Mouse (Mus musculus): Measurements from ENCODE around the gene Dpm2. TPM values are rescaled to one million over a fixed set of nuclear protein-coding genes. Genes with fewer than 3 reads are reported as not detected.
A peak's percentile ranks its signal among the peaks of the same experiment; 100 is the strongest.

Gene Dpm2
- polyA plus RNA-seq, 1 experiment: 87.5 TPM

DNA sequence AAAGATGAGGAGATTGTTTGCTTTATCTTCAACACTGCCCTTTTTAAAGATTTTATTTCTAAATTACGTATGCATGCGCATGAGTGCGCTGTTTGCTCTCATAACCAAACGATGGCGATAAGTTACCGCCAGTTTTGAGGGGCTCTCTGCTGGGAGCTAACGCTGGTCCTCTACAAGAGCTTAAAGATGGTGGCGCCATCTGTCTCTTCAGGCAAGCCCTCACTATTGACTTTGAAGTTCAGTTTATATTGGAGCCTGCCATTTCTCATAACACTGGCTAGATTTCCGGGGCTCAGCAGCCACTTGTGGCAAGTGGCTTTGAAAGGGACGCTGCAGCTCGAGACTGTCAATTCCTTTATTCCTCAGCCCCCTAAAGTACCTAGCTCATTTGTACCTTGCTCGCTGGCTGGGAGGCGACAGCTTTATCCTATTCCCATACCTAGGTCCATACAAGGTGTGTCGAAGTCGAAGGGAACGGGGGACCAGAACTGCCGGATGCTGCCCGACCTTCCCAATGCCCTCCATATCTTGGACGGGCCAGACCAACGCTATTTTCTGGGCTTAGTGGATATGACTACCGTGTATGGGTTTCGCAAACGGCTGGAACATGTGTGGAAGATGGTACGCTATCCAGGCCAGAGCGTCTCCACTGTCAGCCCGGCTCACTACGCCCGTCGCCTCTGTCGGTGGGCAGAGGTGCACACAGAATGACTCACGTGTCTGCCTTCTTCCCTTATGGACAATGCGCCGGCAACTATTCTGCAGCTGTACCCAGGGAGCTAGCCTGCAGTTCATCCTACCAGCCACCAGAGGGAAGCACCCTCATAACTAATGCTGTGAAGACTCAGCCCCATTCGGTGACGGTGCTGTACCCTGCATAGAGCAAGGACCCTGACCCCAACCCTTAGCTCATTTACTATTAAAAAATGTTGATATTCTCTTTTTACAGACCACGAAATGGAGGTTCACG, 12.5 kb downstream of the Dpm2 start:
- Histone ChIP-seq H3K4me1 (ENCODE audit: control insufficient read depth, insufficient read depth, insufficient read length, low read length) (peaks cover 9% of the 10 kb centered on the region), H3K27ac (ENCODE audit: insufficient read depth, low read depth, low read length) (no peak overlapping the region), H3K27me3 (ENCODE audit: control insufficient read depth, insufficient read depth, low read length) (peaks cover 3% of the 10 kb centered on the region; the same call in 1 of the 2 replicates), H3K4me3 (ENCODE audit: low read depth, low read length) (peak overlapping the region; percentile 23; the same call in 1 of the 2 replicates), H3K36me3 (ENCODE audit: control insufficient read depth, insufficient read depth, low read length) (no peaks in the 10 kb centered on the region)
- TF ChIP-seq CTCF (IDR thresholded peaks at IDR 0.05; ENCODE audit: extremely low read depth, insufficient read length, insufficient replicate concordance, low read depth, low read length): peak; percentile 87; the same call in 1 of the 2 replicates
- no peak; the same call in 1 of the 2 replicates for TF ChIP-seq POLR2A (IDR thresholded peaks at IDR 0.05; ENCODE audit: low read depth, low read length)
- WGBS: 15% methylated on average over 37 of the region's 37 CpGs

DNA sequence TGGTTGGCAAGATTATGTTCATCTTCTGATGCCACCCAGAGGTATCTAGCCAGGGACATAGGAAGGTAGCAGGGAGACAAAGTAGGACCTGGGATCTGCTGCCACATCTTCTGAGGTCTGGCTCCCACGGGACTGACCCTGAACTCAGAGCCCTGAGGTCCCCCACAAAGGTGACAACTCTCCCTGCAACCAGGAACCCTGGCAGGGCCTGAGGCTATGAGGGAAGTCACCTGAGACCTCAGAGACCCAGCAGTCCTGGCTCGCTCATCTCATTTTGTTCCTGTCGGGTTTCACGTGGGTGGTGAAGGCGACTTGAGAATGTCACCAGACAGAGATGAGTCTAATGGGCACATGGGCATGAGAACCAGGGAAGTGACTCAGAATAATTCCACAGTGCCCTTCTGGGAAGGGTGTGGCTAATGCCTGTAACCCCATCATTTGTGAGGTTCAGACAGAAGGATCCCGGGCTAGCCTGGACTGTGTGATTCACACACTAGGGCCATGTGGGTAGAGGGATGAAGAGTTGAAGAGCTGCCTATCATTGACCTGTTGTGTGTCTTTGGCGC, 14.6 kb downstream of the Dpm2 start:
- no peaks in the 10 kb centered on the region for H3K36me3 ChIP-seq (ENCODE audit: control insufficient read depth, insufficient read depth, low read length)
- peaks cover 10% of the 10 kb centered on the region for H3K4me1 ChIP-seq (ENCODE audit: control insufficient read depth, insufficient read depth, insufficient read length, low read length)
- no peaks in the 10 kb centered on the region for H3K27me3 ChIP-seq (ENCODE audit: control insufficient read depth, insufficient read depth, low read length)
- H3K4me3 ChIP-seq (ENCODE audit: low read depth, low read length): no peak overlapping the region
- H3K27ac ChIP-seq (ENCODE audit: insufficient read depth, low read depth, low read length): no peak overlapping the region
- TF ChIP-seq CTCF (IDR thresholded peaks at IDR 0.05; ENCODE audit: extremely low read depth, insufficient read length, insufficient replicate concordance, low read depth, low read length) (no peak), POLR2A (IDR thresholded peaks at IDR 0.05; ENCODE audit: low read depth, low read length) (no peak)
- 86% methylated on average over 7 of the region's 7 CpGs for WGBS

DNA sequence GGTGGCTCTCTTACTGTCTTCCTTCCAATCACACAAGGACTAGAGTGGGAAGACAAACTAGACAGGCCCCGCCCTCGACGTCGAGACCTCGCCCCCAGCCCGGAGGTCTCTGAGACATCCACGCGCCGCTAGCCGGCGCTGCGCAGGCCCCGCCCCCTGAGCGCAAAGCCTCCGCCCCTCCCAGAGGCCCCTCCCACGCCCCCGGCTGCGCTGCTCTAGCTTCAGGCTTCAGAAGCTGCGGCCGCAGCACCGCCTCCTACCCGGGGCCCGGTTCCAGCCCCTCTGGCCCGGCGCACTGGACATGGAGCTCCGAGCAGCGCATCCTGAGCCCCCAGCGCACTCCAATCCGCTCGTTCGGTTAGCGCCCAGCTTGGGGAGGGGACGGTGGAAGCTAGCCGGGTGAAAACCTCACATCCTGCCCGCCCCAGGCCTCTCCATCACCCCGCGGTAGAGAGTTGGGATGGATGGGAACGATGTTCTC, 16.3 kb downstream of the Dpm2 start, which contains the start of gene St6galnac4:
St6galnac4 (plus strand) TSS at position 225 of the 481 bp plus-strand sequence.
- Histone ChIP-seq H3K27ac (ENCODE audit: insufficient read depth, low read depth, low read length) (peak within 1 kb of the TSS; percentile 67), H3K4me3 (ENCODE audit: low read depth, low read length) (peak within 1 kb of the TSS; percentile 89), H3K4me1 (ENCODE audit: control insufficient read depth, insufficient read depth, insufficient read length, low read length) (peaks cover 10% of the 10 kb centered on the region), H3K27me3 (ENCODE audit: control insufficient read depth, insufficient read depth, low read length) (no peaks in the 10 kb centered on the region), H3K36me3 (ENCODE audit: control insufficient read depth, insufficient read depth, low read length) (no peaks in the 10 kb centered on the region)
- peak; percentile 36; the same call in 1 of the 2 replicates for TF ChIP-seq CTCF (IDR thresholded peaks at IDR 0.05; ENCODE audit: extremely low read depth, insufficient read length, insufficient replicate concordance, low read depth, low read length)
- peak; percentile 69; the same call in 1 of the 2 replicates for TF ChIP-seq POLR2A (IDR thresholded peaks at IDR 0.05; ENCODE audit: low read depth, low read length)
- under 1% methylated on average over 38 of the region's 38 CpGs for WGBS

DNA sequence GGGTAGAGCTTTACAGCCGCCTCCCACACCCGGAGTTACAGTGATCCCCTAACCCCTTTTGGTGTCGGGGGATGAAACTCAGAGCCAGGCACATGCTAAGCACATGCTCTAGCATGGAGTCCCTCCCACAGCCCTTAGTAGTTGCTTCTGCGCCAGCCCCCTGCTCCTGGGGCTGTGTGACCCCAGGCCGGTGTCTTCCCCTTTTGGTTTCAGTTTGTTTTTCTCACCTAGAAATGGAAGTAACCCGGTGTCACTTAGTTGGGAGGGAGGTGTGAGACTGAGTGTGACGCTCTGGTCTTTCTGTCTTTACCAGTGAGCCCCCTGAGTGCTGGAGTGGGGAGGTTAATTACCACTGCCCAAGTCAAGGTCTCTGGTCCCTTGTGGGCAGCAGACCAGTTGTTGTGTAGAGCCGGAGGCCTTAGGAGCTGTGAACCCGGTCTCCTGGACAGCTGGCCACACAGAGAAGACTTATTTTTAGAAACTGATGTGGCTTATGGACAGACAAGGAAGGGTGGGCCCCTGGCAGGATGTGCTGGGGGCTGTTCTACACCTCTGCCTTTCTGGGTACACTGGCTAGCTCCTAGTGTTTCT, 17.2 kb downstream of the Dpm2 start:
- no peaks in the 10 kb centered on the region for H3K36me3 ChIP-seq (ENCODE audit: control insufficient read depth, insufficient read depth, low read length)
- H3K4me3 ChIP-seq (ENCODE audit: low read depth, low read length): peak overlapping the region; percentile 89
- H3K27me3 ChIP-seq (ENCODE audit: control insufficient read depth, insufficient read depth, low read length): no peaks in the 10 kb centered on the region
- TF ChIP-seq POLR2A (IDR thresholded peaks at IDR 0.05; ENCODE audit: low read depth, low read length) (no peak; the same call in 1 of the 2 replicates), CTCF (IDR thresholded peaks at IDR 0.05; ENCODE audit: extremely low read depth, insufficient read length, insufficient replicate concordance, low read depth, low read length) (no peak)
- WGBS: 56% methylated on average over 9 of the region's 9 CpGs
- H3K27ac ChIP-seq (ENCODE audit: insufficient read depth, low read depth, low read length): peak overlapping the region; percentile 67
- H3K4me1 ChIP-seq (ENCODE audit: control insufficient read depth, insufficient read depth, insufficient read length, low read length): peaks cover 10% of the 10 kb centered on the region

DNA sequence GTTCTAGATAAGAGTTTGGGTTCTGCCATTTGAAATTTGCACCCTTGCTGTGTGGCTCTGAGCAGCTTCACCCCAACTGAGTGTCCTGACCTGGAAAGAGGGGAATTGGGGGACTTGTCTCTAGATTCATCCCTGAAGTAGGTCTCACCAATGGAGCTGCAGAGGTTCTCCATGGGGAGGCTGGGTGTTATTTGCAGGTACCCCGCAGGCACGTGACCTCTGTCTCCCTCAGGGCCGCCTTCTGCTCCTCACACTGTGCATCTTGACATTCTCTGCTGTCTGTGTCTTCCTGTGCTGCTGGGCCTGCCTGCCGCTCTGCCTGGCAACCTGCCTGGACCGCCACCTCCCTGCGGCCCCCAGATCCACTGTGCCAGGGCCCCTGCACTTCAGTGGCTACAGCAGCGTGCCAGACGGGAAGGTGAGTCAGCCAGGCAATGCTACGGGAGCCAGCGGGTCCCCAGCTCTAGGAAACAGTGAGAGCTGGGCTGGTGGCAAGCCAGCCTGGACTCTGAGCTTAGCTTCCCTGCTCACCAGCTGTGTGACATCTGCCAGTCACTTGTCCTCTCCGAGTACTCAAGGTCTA, 18.6 kb downstream of the Dpm2 start:
- Histone ChIP-seq H3K36me3 (ENCODE audit: control insufficient read depth, insufficient read depth, low read length) (no peaks in the 10 kb centered on the region), H3K4me1 (ENCODE audit: control insufficient read depth, insufficient read depth, insufficient read length, low read length) (peaks cover 7% of the 10 kb centered on the region), H3K4me3 (ENCODE audit: low read depth, low read length) (no peak overlapping the region), H3K27ac (ENCODE audit: insufficient read depth, low read depth, low read length) (no peak overlapping the region; the same call in 1 of the 2 replicates), H3K27me3 (ENCODE audit: control insufficient read depth, insufficient read depth, low read length) (no peaks in the 10 kb centered on the region)
- WGBS: 47% methylated on average over 11 of the region's 11 CpGs
- no peak for TF ChIP-seq POLR2A (IDR thresholded peaks at IDR 0.05; ENCODE audit: low read depth, low read length)
- no peak for TF ChIP-seq CTCF (IDR thresholded peaks at IDR 0.05; ENCODE audit: extremely low read depth, insufficient read length, insufficient replicate concordance, low read depth, low read length)

DNA sequence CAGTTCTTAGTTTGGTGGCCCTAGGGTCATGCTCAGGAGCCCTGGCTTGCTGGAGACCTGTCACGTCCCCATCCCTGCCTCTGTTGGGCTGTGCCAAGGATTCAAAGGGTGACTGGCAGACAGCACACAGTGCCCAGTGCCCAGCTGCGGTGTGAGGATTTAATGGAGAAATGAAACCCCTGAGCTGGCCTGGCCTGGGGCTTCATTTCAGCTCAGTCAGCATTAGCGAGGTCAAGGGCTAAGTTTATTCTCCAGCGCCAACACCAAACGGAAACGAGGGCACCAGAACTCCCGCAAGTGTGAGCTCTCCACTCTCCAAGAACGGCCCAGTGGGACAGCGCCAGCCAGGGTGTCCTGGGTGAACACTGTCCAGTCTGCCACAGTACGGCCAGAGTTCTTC, 19.6 kb downstream of the Dpm2 start:
- Histone ChIP-seq H3K27ac (ENCODE audit: insufficient read depth, low read depth, low read length) (no peak overlapping the region), H3K27me3 (ENCODE audit: control insufficient read depth, insufficient read depth, low read length) (no peaks in the 10 kb centered on the region), H3K4me3 (ENCODE audit: low read depth, low read length) (no peak overlapping the region), H3K4me1 (ENCODE audit: control insufficient read depth, insufficient read depth, insufficient read length, low read length) (peaks cover 7% of the 10 kb centered on the region), H3K36me3 (ENCODE audit: control insufficient read depth, insufficient read depth, low read length) (no peaks in the 10 kb centered on the region)
- WGBS: 76% methylated on average over 10 of the region's 10 CpGs
- TF ChIP-seq POLR2A (IDR thresholded peaks at IDR 0.05; ENCODE audit: low read depth, low read length) (no peak), CTCF (IDR thresholded peaks at IDR 0.05; ENCODE audit: extremely low read depth, insufficient read length, insufficient replicate concordance, low read depth, low read length) (no peak)

Measured in small intestine, adult 2 months (tissue).